Mouse (Mus musculus) layer of hippocampus, adult 18-20 months (tissue): ENCODE measurements around the gene Klf16. TPM values are rescaled to one million over a fixed set of nuclear protein-coding genes. Genes with fewer than 3 reads are reported as not detected.

Experiments used
- DNase-seq, 2 experiments: peaks; one replicate each; pipeline ENCODE4 v3.0.0; 2022; ENCODE audit warnings: low spot score in 2 of 2
- total RNA-seq, 2 experiments: library from RNA; stranded (reverse); gene quantifications; 2 replicates each; pipeline ENCODE4 v1.2.3; 2021

Gene Klf16
- total RNA-seq, 2 experiments from 2014 or later: 57.3 to 62.1 TPM

- DNase-seq: peak in 1 of 2 experiments; percentile 66
These were observed 548 bp downstream of the Klf16 start for GRCm38 (mm10) chr10:80576351-80577194.

- DNase-seq: no peak
These were observed 1.2 kb downstream of the Klf16 start for GRCm38 (mm10) chr10:80575925-80576324.

GRCm38 (mm10) chr10:80574896-80575295 is 2.2 kb downstream of the Klf16 start:
- DNase-seq: no peak

GRCm38 (mm10) chr10:80573944-80574343 is 3.2 kb downstream of the Klf16 start:
- DNase-seq: peak in 1 of 2 experiments; percentile 76

GRCm38 (mm10) chr10:80572477-80572876 is 4.6 kb downstream of the Klf16 start:
- no peak for DNase-seq

- no peak for DNase-seq
These were observed 6.0 kb downstream of the Klf16 start for GRCm38 (mm10) chr10:80570871-80571836.

GRCm38 (mm10) chr10:80570419-80570818 is 6.7 kb downstream of the Klf16 start:
- DNase-seq: no peak

GRCm38 (mm10) chr10:80569664-80570066 is 7.5 kb downstream of the Klf16 start:
- DNase-seq: no peak

GRCm38 (mm10) chr10:80568876-80569275 is 8.2 kb downstream of the Klf16 start:
- DNase-seq: no peak

GRCm38 (mm10) chr10:80566375-80567092 is 10.6 kb downstream of the Klf16 start:
- DNase-seq: peak; percentile 78 to 93

GRCm38 (mm10) chr10:80561116-80561944 is 15.8 kb downstream of the Klf16 start, which contains the start of gene Rexo1:
TSS of gene Rexo1 (minus strand) at chr10:80561560.
- DNase-seq: peak; percentile 89 to 97

GRCm38 (mm10) chr10:80560621-80561020 is 16.5 kb downstream of the Klf16 start:
- no peak for DNase-seq

- no peak for DNase-seq
These were observed 17.7 kb downstream of the Klf16 start for GRCm38 (mm10) chr10:80559431-80559830.

GRCm38 (mm10) chr10:80557346-80557965 is 19.7 kb downstream of the Klf16 start:
- peak in 1 of 2 experiments; percentile 82 for DNase-seq

GRCm38 (mm10) chr10:80553997-80554396 is 23.1 kb downstream of the Klf16 start:
- no peak for DNase-seq

GRCm38 (mm10) chr10:80553575-80553974 is 23.5 kb downstream of the Klf16 start:
- no peak for DNase-seq

- no peak for DNase-seq
These were observed 24.8 kb downstream of the Klf16 start for GRCm38 (mm10) chr10:80552364-80552763.

GRCm38 (mm10) chr10:80549279-80549678 is 27.8 kb downstream of the Klf16 start:
- DNase-seq: no peak

GRCm38 (mm10) chr10:80548428-80549006 is 28.6 kb downstream of the Klf16 start:
- no peak for DNase-seq
